Mouse (Mus musculus) heart, embryonic 13.5 days (tissue): ENCODE measurements around the gene Il18. TPM values are rescaled to one million over a fixed set of nuclear protein-coding genes. Genes with fewer than 3 reads are reported as not detected.

Source experiments
- ATAC-seq: fragments of 200-750 bp; cut with Nextera tagmentation; 2 replicates; pipeline ENCODE4 v1.8.0; 2017; ENCODE audit warnings: moderate TSS enrichment; ENCODE audit not compliant: insufficient number of reproducible peaks, low FRiP score, low TSS enrichment; ENCODE audit errors: extremely low read depth
- H3K27ac ChIP-seq: fragments of 300-500 bp; sonication (generic); replicated peaks from 2 replicates; pipeline ENCODE4 v1.5.1; 2015; ENCODE audit warnings: moderate library complexity, mild to moderate bottlenecking, inconsistent platforms
- H3K27me3 ChIP-seq: fragments of 300-500 bp; sonication (generic); replicated peaks from 2 replicates; pipeline ENCODE4 v1.6.1; 2015; ENCODE audit warnings: mild to moderate bottlenecking, inconsistent platforms
- H3K36me3 ChIP-seq: fragments of 300-500 bp; sonication (generic); 2 replicates; pipeline ENCODE4 v1.6.1; 2015; ENCODE audit warnings: mild to moderate bottlenecking, inconsistent platforms
- H3K4me1 ChIP-seq: fragments of 300-500 bp; sonication (generic); 2 replicates; pipeline ENCODE4 v1.6.1; 2015; ENCODE audit warnings: inconsistent platforms
- H3K4me2 ChIP-seq: fragments of 300-500 bp; sonication (generic); 2 replicates; pipeline ENCODE4 v1.6.1; 2015; ENCODE audit warnings: inconsistent platforms, mild to moderate bottlenecking, moderate library complexity
- H3K4me3 ChIP-seq: fragments of 300-500 bp; sonication (generic); 2 replicates; pipeline ENCODE4 v1.5.1; 2015; ENCODE audit warnings: moderate library complexity, mild to moderate bottlenecking, inconsistent platforms
- H3K9ac ChIP-seq: fragments of 300-500 bp; sonication (generic); 2 replicates; pipeline ENCODE4 v1.6.1; 2015; ENCODE audit warnings: inconsistent platforms, mild to moderate bottlenecking, moderate library complexity
- H3K9me3 ChIP-seq: fragments of 300-500 bp; sonication (generic); 2 replicates; pipeline ENCODE4 v1.6.1; 2016; ENCODE audit warnings: inconsistent platforms
- WGBS: fragments of 180-500 bp; shearing (Covaris S2); methylation state at CpG from one replicate; pipeline ENCODE4 v1.1.7; 2015; ENCODE audit warnings: mixed read lengths; 5-methylcytosine and 5-hydroxymethylcytosine counted together
- polyA plus RNA-seq: library from polyadenylated mRNA; unstranded; fragments of >200 nt; fragmentation: Nextera tagmentation; extraction: Ambion mirVana; gene quantifications from 2 replicates; pipeline ENCODE4 v1.2.1, GENCODE M21; 2015

Il18 gene
- polyA plus RNA-seq, 1 experiment from 2014 or later: 7.1 TPM

GRCm38 (mm10) chr9:50552206-50552605, 2.4 kb upstream of the Il18 start:
- ATAC-seq: no peak
- 65% methylated on average over 5 of the region's 5 CpGs for WGBS
- Histone ChIP-seq H3K9ac (no peak overlapping the region), H3K4me2 (no peak overlapping the region), H3K4me3 (no peak overlapping the region), H3K4me1 (no peaks in the 10 kb centered on the region), H3K36me3 (no peaks in the 10 kb centered on the region), H3K27ac (no peak overlapping the region), H3K9me3 (no peaks in the 10 kb centered on the region), H3K27me3 (no peaks in the 10 kb centered on the region)

DNA sequence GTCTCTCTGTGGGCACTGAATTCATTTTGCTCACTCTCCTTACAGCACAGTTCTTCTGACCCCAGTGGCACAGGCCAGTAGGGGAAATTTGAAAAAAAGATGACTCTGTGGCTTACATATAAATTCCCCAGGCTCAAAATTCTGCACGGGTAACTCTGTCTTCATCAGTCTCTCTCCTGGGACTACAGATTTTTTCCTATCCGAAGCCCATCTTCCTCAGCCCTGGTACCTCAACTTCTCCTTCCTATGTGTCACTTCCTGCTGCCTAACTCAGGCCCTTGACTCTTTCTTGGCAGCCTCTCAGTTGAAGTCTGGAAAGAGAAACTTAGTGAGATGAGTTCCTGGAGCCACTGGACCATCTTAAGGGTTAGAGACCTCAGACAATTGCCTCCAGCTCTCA, 1.1 kb upstream of the Il18 start:
- 60% methylated on average over 2 of the region's 2 CpGs for WGBS

GRCm38 (mm10) chr9:50555094-50555446, 443 bp downstream of the Il18 start, which contains the start of gene Bco2:
Gene Bco2 (minus strand): TSS chr9:50555181.
- Histone ChIP-seq H3K4me1 (no peaks in the 10 kb centered on the region), H3K9ac (peak within 1 kb of the TSS; percentile 54; the same call in 1 of the 2 replicates), H3K36me3 (no peaks in the 10 kb centered on the region), H3K4me3 (peak within 1 kb of the TSS; percentile 19), H3K27me3 (no peaks in the 10 kb centered on the region), H3K27ac (no peak within 1 kb of the TSS), H3K4me2 (peak within 1 kb of the TSS; percentile 46), H3K9me3 (no peaks in the 10 kb centered on the region)
- no peak for ATAC-seq
- 43% methylated on average over 2 of the region's 2 CpGs for WGBS

More for the DNA sequence above, 1.1 kb upstream of the Il18 start:
- Histone ChIP-seq H3K27me3 (no peaks in the 10 kb centered on the region), H3K4me3 (no peak overlapping the region), H3K27ac (no peak overlapping the region), H3K9ac (no peak overlapping the region), H3K4me1 (no peaks in the 10 kb centered on the region), H3K9me3 (no peaks in the 10 kb centered on the region), H3K4me2 (no peak overlapping the region), H3K36me3 (no peaks in the 10 kb centered on the region)
- no peak for ATAC-seq

GRCm38 (mm10) chr9:50561145-50561917, 6.7 kb downstream of the Il18 start, which contains the start of gene Tex12:
Gene Tex12 (minus strand): TSS chr9:50561325.
- Histone ChIP-seq H3K4me2 (no peak within 1 kb of the TSS), H3K4me1 (peaks cover 12% of the 10 kb centered on the region), H3K4me3 (no peak within 1 kb of the TSS), H3K27ac (no peak within 1 kb of the TSS), H3K9ac (no peak within 1 kb of the TSS), H3K27me3 (no peaks in the 10 kb centered on the region), H3K9me3 (0 out of 2 replicates have a peak, but pooled peaks cover 4% of the 10 kb centered on the region), H3K36me3 (no peaks in the 10 kb centered on the region)
- WGBS: 80% methylated on average over 38 of the region's 38 CpGs
- ATAC-seq: no peak

DNA sequence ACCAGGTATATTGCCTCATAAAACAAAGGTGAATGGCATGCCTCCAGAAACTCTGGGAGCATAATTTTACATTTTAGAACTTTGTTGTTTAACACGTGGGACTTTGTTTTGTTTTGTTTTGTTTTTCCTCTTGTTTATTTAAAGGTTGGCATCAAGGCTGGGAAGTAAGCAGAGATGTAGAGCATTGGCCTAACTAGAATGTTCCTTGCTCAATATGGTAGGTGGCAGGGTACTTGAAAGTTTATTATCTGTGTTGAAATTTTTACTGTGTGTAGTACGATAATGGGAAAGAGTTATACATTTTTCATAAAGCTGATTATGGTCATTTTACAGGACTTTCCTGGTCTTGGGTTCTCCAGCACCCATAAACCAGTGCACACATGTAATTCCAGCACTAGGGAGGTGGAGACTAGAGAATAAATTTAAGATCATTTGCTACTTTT, 7.3 kb downstream of the Il18 start:
- no peak for ATAC-seq
- no peak overlapping the region for H3K4me2 ChIP-seq

GRCm38 (mm10) chr9:50565173-50565572, 10.5 kb downstream of the Il18 start:
- Histone ChIP-seq H3K9me3 (0 out of 2 replicates have a peak, but pooled peaks cover 4% of the 10 kb centered on the region), H3K27me3 (no peaks in the 10 kb centered on the region), H3K4me3 (no peak overlapping the region), H3K4me1 (peaks cover 12% of the 10 kb centered on the region), H3K4me2 (no peak overlapping the region), H3K36me3 (no peaks in the 10 kb centered on the region), H3K27ac (no peak overlapping the region), H3K9ac (no peak overlapping the region)
- no peak for ATAC-seq
- WGBS: 63% methylated on average over 7 of the region's 7 CpGs

More for the DNA sequence above, 7.3 kb downstream of the Il18 start:
- H3K27ac ChIP-seq: no peak overlapping the region
- no peaks in the 10 kb centered on the region for H3K36me3 ChIP-seq
- no peak overlapping the region for H3K9ac ChIP-seq
- H3K9me3 ChIP-seq: 0 out of 2 replicates have a peak, but pooled peaks cover 4% of the 10 kb centered on the region
- H3K27me3 ChIP-seq: no peaks in the 10 kb centered on the region
- WGBS: 75% methylated on average over 2 of the region's 2 CpGs
- H3K4me3 ChIP-seq: no peak overlapping the region
- peaks cover 12% of the 10 kb centered on the region for H3K4me1 ChIP-seq

GRCm38 (mm10) chr9:50565940-50566339, 11.3 kb downstream of the Il18 start:
- Histone ChIP-seq H3K27me3 (no peaks in the 10 kb centered on the region), H3K4me2 (no peak overlapping the region), H3K27ac (no peak overlapping the region), H3K9me3 (0 out of 2 replicates have a peak, but pooled peaks cover 4% of the 10 kb centered on the region), H3K4me1 (peaks cover 12% of the 10 kb centered on the region), H3K36me3 (no peaks in the 10 kb centered on the region), H3K9ac (no peak overlapping the region), H3K4me3 (no peak overlapping the region)
- 30% methylated on average over 4 of the region's 4 CpGs for WGBS
- ATAC-seq: no peak

DNA sequence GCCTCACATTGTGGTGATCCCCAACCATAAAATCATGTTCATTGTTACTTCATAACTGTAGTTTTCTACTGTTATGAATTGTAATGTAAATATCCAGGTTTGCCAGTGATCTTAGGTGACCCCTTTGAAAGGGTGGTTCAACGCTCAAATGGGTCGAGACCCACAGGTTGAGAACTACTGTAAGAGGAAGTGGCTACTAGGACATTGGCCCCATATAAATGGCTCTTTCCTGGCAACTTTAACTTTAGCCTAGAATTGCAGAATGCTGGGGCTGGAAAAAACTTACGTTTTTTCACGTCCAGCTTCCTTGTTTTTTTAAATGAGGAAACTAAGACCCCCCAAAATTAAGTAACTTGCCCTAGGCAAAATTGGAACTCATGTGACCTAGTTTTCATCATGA, 12.7 kb downstream of the Il18 start:
- Histone ChIP-seq H3K27ac (no peak overlapping the region), H3K9me3 (no peaks in the 10 kb centered on the region), H3K9ac (no peak overlapping the region), H3K4me2 (no peak overlapping the region), H3K4me3 (no peak overlapping the region), H3K4me1 (peaks cover 12% of the 10 kb centered on the region), H3K27me3 (no peaks in the 10 kb centered on the region), H3K36me3 (no peaks in the 10 kb centered on the region)
- WGBS: 79% methylated on average over 4 of the region's 4 CpGs
- ATAC-seq: no peak

DNA sequence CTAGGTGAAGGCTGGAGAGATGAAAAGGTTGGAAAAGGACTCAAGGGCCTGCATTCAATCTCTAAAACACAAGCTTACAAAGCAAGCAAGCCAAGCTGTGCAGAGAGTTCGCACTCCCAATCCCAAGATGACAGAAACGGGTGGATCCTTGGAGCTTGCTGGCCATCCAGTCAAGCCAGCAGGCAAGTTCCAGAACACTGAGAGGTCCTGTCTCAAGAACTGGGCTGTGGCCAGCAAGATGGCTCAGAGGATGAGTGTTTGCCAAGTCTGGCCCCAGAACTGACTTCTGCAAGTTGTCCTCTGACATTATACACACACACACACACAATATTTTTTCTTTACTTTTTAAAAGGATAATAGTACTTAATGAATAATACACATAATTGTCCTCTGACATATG, 13.3 kb downstream of the Il18 start:
- ATAC-seq: no peak
- Histone ChIP-seq H3K9ac (no peak overlapping the region), H3K9me3 (no peaks in the 10 kb centered on the region), H3K27me3 (no peaks in the 10 kb centered on the region), H3K27ac (no peak overlapping the region), H3K4me2 (no peak overlapping the region), H3K4me3 (no peak overlapping the region), H3K4me1 (peaks cover 12% of the 10 kb centered on the region), H3K36me3 (no peaks in the 10 kb centered on the region)
- WGBS: 66% methylated on average over 2 of the region's 2 CpGs

DNA sequence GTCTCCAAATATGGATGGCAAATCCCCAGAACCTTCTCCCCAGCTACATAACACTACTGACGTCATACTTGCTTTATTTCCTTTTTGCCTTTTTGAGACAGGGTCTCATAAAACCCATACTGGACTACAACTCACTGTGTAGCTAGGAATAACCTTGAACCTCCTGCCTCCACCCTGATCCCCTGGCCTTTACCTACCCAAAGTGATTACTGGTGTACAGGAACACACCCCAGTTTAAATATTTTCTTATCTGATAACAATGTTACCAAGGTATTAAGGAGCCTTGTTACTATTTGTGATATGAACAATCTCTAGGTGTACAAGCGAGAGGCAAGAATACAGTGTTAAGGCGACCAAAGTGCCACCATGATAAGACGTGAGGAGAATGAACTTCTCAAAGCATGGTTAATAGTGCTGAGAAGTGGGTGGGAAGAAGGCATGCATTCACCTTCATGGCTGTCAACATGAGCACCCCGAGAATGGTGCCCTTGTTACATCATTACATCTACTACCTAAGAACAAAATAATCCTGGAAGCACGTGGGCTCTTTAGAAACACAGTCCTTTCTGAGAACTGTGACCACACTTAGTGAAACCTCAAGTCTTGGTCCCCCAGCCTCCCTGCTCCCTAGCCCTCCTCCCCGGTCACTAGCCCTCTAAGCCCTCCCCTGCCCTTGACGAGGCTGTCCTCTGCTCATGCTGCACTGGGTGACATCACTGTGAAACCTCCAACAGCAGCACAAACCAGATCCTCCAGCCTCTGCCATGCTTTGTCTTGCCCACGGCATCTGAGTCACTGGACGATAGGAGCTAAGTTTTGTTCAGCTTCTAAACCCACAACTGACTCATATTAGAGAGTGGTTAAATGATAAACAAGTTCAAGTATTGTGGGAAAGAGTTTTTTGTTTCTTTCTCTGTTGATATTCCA, 15.2 kb downstream of the Il18 start:
- no peak overlapping the region for H3K4me2 ChIP-seq
- no peaks in the 10 kb centered on the region for H3K36me3 ChIP-seq
- no peak overlapping the region for H3K27ac ChIP-seq
- no peaks in the 10 kb centered on the region for H3K9me3 ChIP-seq
- H3K9ac ChIP-seq: no peak overlapping the region
- no peak for ATAC-seq
- no peaks in the 10 kb centered on the region for H3K27me3 ChIP-seq
- H3K4me3 ChIP-seq: no peak overlapping the region
- WGBS: 56% methylated on average over 10 of the region's 10 CpGs
- H3K4me1 ChIP-seq: peaks cover 12% of the 10 kb centered on the region

- Histone ChIP-seq H3K36me3 (no peaks in the 10 kb centered on the region), H3K4me1 (no peaks in the 10 kb centered on the region), H3K4me2 (no peak overlapping the region), H3K4me3 (no peak overlapping the region), H3K27me3 (no peaks in the 10 kb centered on the region), H3K9me3 (no peaks in the 10 kb centered on the region), H3K27ac (no peak overlapping the region), H3K9ac (no peak overlapping the region)
- ATAC-seq: no peak
- WGBS: 27% methylated on average over 4 of the region's 4 CpGs
Observed at GRCm38 (mm10) chr9:50580370-50580769, 25.7 kb downstream of the Il18 start.
